In the genomic region with DNA sequence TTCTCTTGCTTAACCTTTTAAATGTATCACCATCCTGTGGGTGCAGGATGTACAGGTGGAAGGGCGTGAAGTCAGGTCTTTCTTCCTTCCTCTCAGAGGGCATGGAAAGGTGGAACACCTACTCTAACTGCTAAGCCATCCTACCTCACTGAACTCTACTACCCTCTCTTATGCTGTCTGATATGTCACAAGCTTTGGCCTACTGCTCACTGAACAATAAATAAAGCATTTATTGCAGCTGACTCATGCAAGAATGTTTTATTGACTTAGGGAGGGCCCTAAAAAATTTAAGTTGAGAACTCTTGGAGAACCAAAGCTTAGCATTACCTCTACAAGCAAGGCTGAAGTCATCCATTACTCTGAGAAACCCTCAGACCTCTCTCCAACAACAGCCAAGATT, we compare ENCODE assay signal across 9 mouse cellular contexts. TPM values are rescaled to one million over a fixed set of nuclear protein-coding genes. Genes with fewer than 3 reads are reported as not detected.
A peak's percentile ranks its signal among the peaks of the same experiment; 100 is the strongest.
DNase-seq lines count a peak whose midpoint lies in the region; ATAC-seq lines count a peak whose summit lies in the region.
"Had no signal": no experiment of that assay in that cellular context is flagged by ENCODE, and none has a peak within 500 bp of the region (broad histone marks: within the 10 kb centered on the region; RNA-seq: fewer than 3 reads in every experiment).

No protein-coding gene starts in this region.

- ATAC-seq in kidney, embryonic 15.5 days (replicated peaks; ENCODE audit: low FRiP score) = no peak
- no peak for ATAC-seq in embryonic facial prominence, embryonic 15.5 days (ENCODE audit: insufficient number of reproducible peaks, low FRiP score, low TSS enrichment, low read depth)
- no peak for ATAC-seq in midbrain, embryonic 16.5 days

- intact Hi-C loops in left cerebral cortex, postnatal 4 days (cut with DNase I) = no loop called here

- H3K27me3 ChIP-seq in kidney, embryonic 15.5 days = no peaks in the 10 kb centered on the region
- no peaks in the 10 kb centered on the region for H3K27me3 ChIP-seq in embryonic facial prominence, embryonic 15.5 days
- no peaks in the 10 kb centered on the region for H3K27me3 ChIP-seq in midbrain, embryonic 16.5 days (ENCODE audit: control insufficient read depth, insufficient read depth, low read depth, low read length)

- H3K9ac ChIP-seq in kidney, embryonic 15.5 days = no peak overlapping the region
- H3K9ac ChIP-seq in embryonic facial prominence, embryonic 15.5 days = no peak overlapping the region
- no peak overlapping the region for H3K9ac ChIP-seq in midbrain, embryonic 16.5 days (ENCODE audit: low read depth, low read length)

- 90% methylated on average over 1 of the region's 1 CpGs for WGBS in kidney, embryonic 15.5 days
- 93% methylated on average over 1 of the region's 1 CpGs for whole genome bisulfite sequencing in embryonic facial prominence, embryonic 15.5 days
- WGBS in midbrain, embryonic 16.5 days = 95% methylated on average over 1 of the region's 1 CpGs

- H3K9me3 ChIP-seq in kidney, embryonic 15.5 days (replicated peaks) = no peaks in the 10 kb centered on the region
- no peaks in the 10 kb centered on the region for H3K9me3 ChIP-seq in embryonic facial prominence, embryonic 15.5 days (replicated peaks)
- no peaks in the 10 kb centered on the region for H3K9me3 ChIP-seq in midbrain, embryonic 16.5 days (replicated peaks; ENCODE audit: control insufficient read depth, low read length, poor library complexity, severe bottlenecking)

- H3K27ac ChIP-seq in kidney, embryonic 15.5 days = no peak overlapping the region
- no peak overlapping the region for H3K27ac ChIP-seq in embryonic facial prominence, embryonic 15.5 days (replicated peaks)
- no peak overlapping the region for H3K27ac ChIP-seq in midbrain, embryonic 16.5 days (ENCODE audit: low read length)

- no peak for DNase-seq in kidney, postnatal 14 days
- peak; percentile 13 for DNase-seq in induced T-regulatory cell, adult 2 months (ENCODE audit: low read depth)
- no peak for DNase-seq in left cerebral cortex, postnatal 4 days
- no peak for DNase-seq in thymus, postnatal 25 days
- DNase-seq in yolk sac, embryonic 10.5 days (ENCODE audit: low spot score) = no peak
- DNase-seq: thymus, postnatal 36 days had no signal

- H3K36me3 ChIP-seq in kidney, embryonic 15.5 days = peaks cover 43% of the 10 kb centered on the region
- H3K36me3 ChIP-seq in embryonic facial prominence, embryonic 15.5 days = 0 out of 2 replicates have a peak, but pooled peaks cover 9% of the 10 kb centered on the region
- H3K36me3 ChIP-seq in midbrain, embryonic 16.5 days (ENCODE audit: control insufficient read depth, insufficient read depth, low read length) = no peaks in the 10 kb centered on the region

- peak overlapping the region; percentile 97; the same call in 1 of the 2 replicates for H3K4me3 ChIP-seq in kidney, embryonic 15.5 days (replicated peaks)
- 0 out of 2 replicates have a peak overlapping the region, but pooled peaks have one; percentile 100 for H3K4me3 ChIP-seq in embryonic facial prominence, embryonic 15.5 days (replicated peaks)
- H3K4me3 ChIP-seq in midbrain, embryonic 16.5 days (ENCODE audit: low read depth, low read length) = no peak overlapping the region

- peak overlapping the region; percentile 73 for H3K4me2 ChIP-seq in kidney, embryonic 15.5 days
- H3K4me2 ChIP-seq in embryonic facial prominence, embryonic 15.5 days (replicated peaks) = no peak overlapping the region
- peak overlapping the region; percentile 86 for H3K4me2 ChIP-seq in midbrain, embryonic 16.5 days (ENCODE audit: low read length)

- peaks cover 53% of the 10 kb centered on the region for H3K4me1 ChIP-seq in kidney, embryonic 15.5 days
- peaks cover 51% of the 10 kb centered on the region for H3K4me1 ChIP-seq in embryonic facial prominence, embryonic 15.5 days
- H3K4me1 ChIP-seq in midbrain, embryonic 16.5 days (ENCODE audit: control insufficient read depth, insufficient read depth, low read length) = peaks cover 37% of the 10 kb centered on the region

RNA-seq across cellular contexts. Expression of gene Rnf10, which starts 2.7 kb away (rescaled TPM):
- 134 and 142 TPM in 2 replicates for polyA plus RNA-seq in kidney, embryonic 15.5 days (2015; fragmentation: Nextera tagmentation; extraction: Ambion mirVana)
- polyA plus RNA-seq in embryonic facial prominence, embryonic 15.5 days (2015; fragmentation: Nextera tagmentation; extraction: Ambion mirVana) = 158 and 170 TPM in 2 replicates
- polyA plus RNA-seq in midbrain, embryonic 16.5 days (2015; fragmentation: Nextera tagmentation; extraction: Ambion mirVana) = 172 and 176 TPM in 2 replicates
- 100 to 1,000 TPM; 262 to 280 TPM for total RNA-seq in left cerebral cortex, postnatal 4 days (2021)

RNA-seq across cellular contexts. Expression of gene Coq5, which starts 9.5 kb away (rescaled TPM):
- polyA plus RNA-seq in kidney, embryonic 15.5 days (2015; fragmentation: Nextera tagmentation; extraction: Ambion mirVana) = 51.0 and 51.2 TPM in 2 replicates
- polyA plus RNA-seq in embryonic facial prominence, embryonic 15.5 days (2015; fragmentation: Nextera tagmentation; extraction: Ambion mirVana) = 37.3 and 37.6 TPM in 2 replicates
- polyA plus RNA-seq in midbrain, embryonic 16.5 days (2015; fragmentation: Nextera tagmentation; extraction: Ambion mirVana) = 52.8 and 56.1 TPM in 2 replicates
- 10 to 100 TPM; 29.7 to 33.8 TPM for total RNA-seq in left cerebral cortex, postnatal 4 days (2021)

RNA-seq across cellular contexts. Expression of gene Dynll1, which starts 30.8 kb away (rescaled TPM):
- polyA plus RNA-seq in kidney, embryonic 15.5 days (2015; fragmentation: Nextera tagmentation; extraction: Ambion mirVana) = 1,617 and 1,807 TPM in 2 replicates
- polyA plus RNA-seq in embryonic facial prominence, embryonic 15.5 days (2015; fragmentation: Nextera tagmentation; extraction: Ambion mirVana) = 1,800 and 1,802 TPM in 2 replicates
- polyA plus RNA-seq in midbrain, embryonic 16.5 days (2015; fragmentation: Nextera tagmentation; extraction: Ambion mirVana) = 1,084 and 1,126 TPM in 2 replicates
- total RNA-seq in left cerebral cortex, postnatal 4 days (2021) = 100 to 1,000 TPM; 678 to 766 TPM

RNA-seq across cellular contexts. Expression of gene Pop5, which starts 34.3 kb away (rescaled TPM):
- polyA plus RNA-seq in kidney, embryonic 15.5 days (2015; fragmentation: Nextera tagmentation; extraction: Ambion mirVana) = 114 and 123 TPM in 2 replicates
- polyA plus RNA-seq in embryonic facial prominence, embryonic 15.5 days (2015; fragmentation: Nextera tagmentation; extraction: Ambion mirVana) = 90.1 and 92.0 TPM in 2 replicates
- polyA plus RNA-seq in midbrain, embryonic 16.5 days (2015; fragmentation: Nextera tagmentation; extraction: Ambion mirVana) = 86.1 and 92.8 TPM in 2 replicates
- 10 to 100 TPM; 27.4 to 31.8 TPM for total RNA-seq in left cerebral cortex, postnatal 4 days (2021)

RNA-seq across cellular contexts. Expression of gene Srsf9, which starts 57.0 kb away (rescaled TPM):
- polyA plus RNA-seq in kidney, embryonic 15.5 days (2015; fragmentation: Nextera tagmentation; extraction: Ambion mirVana) = 301 and 315 TPM in 2 replicates
- 263 and 264 TPM in 2 replicates for polyA plus RNA-seq in embryonic facial prominence, embryonic 15.5 days (2015; fragmentation: Nextera tagmentation; extraction: Ambion mirVana)
- 118 and 132 TPM in 2 replicates for polyA plus RNA-seq in midbrain, embryonic 16.5 days (2015; fragmentation: Nextera tagmentation; extraction: Ambion mirVana)
- 10 to 100 TPM; 58.7 to 59.4 TPM for total RNA-seq in left cerebral cortex, postnatal 4 days (2021)
